Mouse (Mus musculus) spleen, adult 2 months (tissue): ENCODE measurements around the gene Fam20a.

Experiments used
- CTCF ChIP-seq: fragments of 200-500 bp; IDR thresholded peaks from 2 replicates; pipeline ENCODE4 v1.5.1; 2011; ENCODE audit warnings: mild to moderate bottlenecking, inconsistent platforms; ENCODE audit not compliant: insufficient read depth, insufficient read length, insufficient replicate concordance; ENCODE audit errors: extremely low read depth
- POLR2A ChIP-seq: fragments of 200-500 bp; IDR thresholded peaks from 2 replicates; pipeline ENCODE4 v1.6.1; 2011; ENCODE audit warnings: low read depth, low read length, inconsistent platforms

DNA sequence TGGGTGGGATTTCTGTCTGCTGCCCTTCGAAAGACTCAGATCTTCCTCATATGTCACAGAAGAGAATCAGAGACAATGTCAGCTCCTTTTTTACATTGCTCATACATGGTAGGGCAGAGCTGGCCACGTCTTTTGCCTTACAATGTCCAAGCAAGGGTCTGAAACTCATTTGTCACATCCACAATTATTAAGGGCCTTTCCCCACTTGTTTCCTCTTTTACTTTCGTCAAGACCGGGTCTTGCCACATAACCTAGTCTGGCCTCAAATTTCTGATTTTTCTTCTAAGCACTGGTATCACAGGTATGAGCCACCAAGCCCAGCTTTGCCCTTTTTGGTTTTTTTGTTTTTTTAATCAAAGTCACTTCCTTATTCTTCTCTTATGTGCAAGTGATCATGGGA is 25.6 kb downstream of the Fam20a start:
- TF ChIP-seq CTCF: no peak
- no peak for TF ChIP-seq POLR2A
